Mouse (Mus musculus) heart, embryonic 12.5 days (tissue): ENCODE measurements at regions not wholly inside any gene's neighbourhood (a gene's known extent, or its start where the extent isn't known, plus 50 kb on each side); places are given as distances from the start of the nearest gene placed in this dataset. TPM values are rescaled to one million over a fixed set of nuclear protein-coding genes. Genes with fewer than 3 reads are reported as not detected.

ENCODE experiments used
- ATAC-seq: fragments of 200-750 bp; cut with Nextera tagmentation; 2 replicates; pipeline ENCODE4 v1.8.0; 2017; ENCODE audit warnings: moderate TSS enrichment, moderate library complexity; ENCODE audit not compliant: insufficient number of reproducible peaks, low FRiP score
- H3K27ac ChIP-seq: fragments of 300-500 bp; sonication (generic); 2 replicates; pipeline ENCODE4 v1.5.1; 2016; ENCODE audit warnings: mild to moderate bottlenecking, moderate library complexity; ENCODE audit not compliant: poor library complexity, severe bottlenecking
- H3K27me3 ChIP-seq: fragments of 300-500 bp; sonication (generic); replicated peaks from 2 replicates; pipeline ENCODE4 v1.6.1; 2016; ENCODE audit warnings: mild to moderate bottlenecking, moderate library complexity
- H3K36me3 ChIP-seq: fragments of 300-500 bp; sonication (generic); 2 replicates; pipeline ENCODE4 v1.6.1; 2016; ENCODE audit warnings: mild to moderate bottlenecking, moderate library complexity
- H3K4me1 ChIP-seq: fragments of 300-500 bp; sonication (generic); replicated peaks from 2 replicates; pipeline ENCODE4 v1.6.1; 2016; ENCODE audit warnings: mild to moderate bottlenecking
- H3K4me2 ChIP-seq: fragments of 300-500 bp; sonication (generic); 2 replicates; pipeline ENCODE4 v1.6.1; 2016; ENCODE audit warnings: mild to moderate bottlenecking, moderate library complexity
- H3K4me3 ChIP-seq: fragments of 300-500 bp; sonication (generic); 2 replicates; pipeline ENCODE4 v1.5.1; 2016; ENCODE audit warnings: mild to moderate bottlenecking
- H3K9ac ChIP-seq: fragments of 300-500 bp; sonication (generic); 2 replicates; pipeline ENCODE4 v1.6.1; 2016; ENCODE audit warnings: mild to moderate bottlenecking, moderate library complexity
- H3K9me3 ChIP-seq: fragments of 300-500 bp; sonication (generic); replicated peaks from 2 replicates; pipeline ENCODE4 v1.6.1; 2016; ENCODE audit warnings: mild to moderate bottlenecking, moderate library complexity
- WGBS: fragments of 180-500 bp; shearing (Covaris S2); methylation state at CpG from one replicate; pipeline ENCODE4 v1.1.7; 2016; 5-methylcytosine and 5-hydroxymethylcytosine counted together
- microRNA-seq: library from miRNA; unstranded; fragments of <30 nt; microRNA quantifications from one replicate; pipeline ENCODE4, GENCODE M21; 2017

DNA sequence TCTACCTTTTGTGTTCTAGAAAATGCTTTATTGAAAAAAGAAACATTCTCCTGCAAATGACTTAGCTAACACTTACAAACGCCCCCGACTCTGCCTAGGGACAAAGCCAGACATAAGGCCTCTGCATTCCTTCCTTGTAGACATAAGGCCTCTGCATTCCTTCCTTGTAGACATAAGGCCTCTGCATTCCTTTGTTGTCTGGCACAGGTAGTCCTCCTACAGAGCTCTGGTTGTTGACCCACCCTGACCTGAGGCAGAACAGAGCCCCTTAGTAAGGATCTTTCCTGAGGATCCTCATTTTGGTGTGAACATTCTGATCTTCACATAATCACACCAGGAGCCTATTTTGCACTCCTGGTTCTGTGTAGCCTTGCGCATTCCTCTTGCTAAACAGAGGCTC, 80.9 kb upstream of the Zpld1 start:
- H3K27ac ChIP-seq, result no peak overlapping the region; the same call in 1 of the 2 replicates
- WGBS, result 62% methylated on average over 3 of the region's 3 CpGs
- no peaks in the 10 kb centered on the region for H3K9me3 ChIP-seq
- no peak overlapping the region for H3K9ac ChIP-seq
- no peak overlapping the region for H3K4me2 ChIP-seq
- no peak overlapping the region for H3K4me3 ChIP-seq
- H3K27me3 ChIP-seq, result no peaks in the 10 kb centered on the region
- peaks cover 5% of the 10 kb centered on the region for H3K4me1 ChIP-seq
- no peaks in the 10 kb centered on the region for H3K36me3 ChIP-seq
- ATAC-seq, result no peak

- no peak overlapping the region for H3K9ac ChIP-seq
- no peaks in the 10 kb centered on the region for H3K9me3 ChIP-seq
- WGBS, result 81% methylated on average over 3 of the region's 3 CpGs
- no peaks in the 10 kb centered on the region for H3K36me3 ChIP-seq
- peaks cover 5% of the 10 kb centered on the region for H3K4me1 ChIP-seq
- no peak overlapping the region for H3K4me3 ChIP-seq
- H3K27ac ChIP-seq, result no peak overlapping the region
- no peaks in the 10 kb centered on the region for H3K27me3 ChIP-seq
- H3K4me2 ChIP-seq, result no peak overlapping the region
- ATAC-seq, result no peak
Observed at GRCm38 (mm10) chr16:55375922-55376321, 78.1 kb upstream of the Zpld1 start.

DNA sequence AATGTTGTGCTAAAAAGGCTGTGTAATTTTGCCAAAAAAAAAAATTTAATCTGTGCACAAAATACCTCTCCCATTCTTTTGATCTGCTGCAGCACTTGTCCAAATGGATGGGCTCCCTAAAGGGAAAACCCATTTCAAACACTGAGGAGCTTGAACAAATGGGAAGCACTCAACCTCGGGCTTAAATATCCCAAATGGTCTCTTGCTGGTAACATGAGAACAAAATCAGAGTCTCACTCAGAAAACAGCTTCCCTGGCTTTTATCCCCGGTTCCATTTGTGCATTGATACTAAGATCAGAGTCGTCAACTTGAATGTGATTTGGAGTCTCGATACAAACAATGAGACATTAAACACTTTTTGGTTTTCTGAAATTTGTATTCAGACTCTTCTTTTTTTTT, 59.9 kb upstream of the Zpld1 start:
- 51% methylated on average over 4 of the region's 4 CpGs for WGBS

DNA sequence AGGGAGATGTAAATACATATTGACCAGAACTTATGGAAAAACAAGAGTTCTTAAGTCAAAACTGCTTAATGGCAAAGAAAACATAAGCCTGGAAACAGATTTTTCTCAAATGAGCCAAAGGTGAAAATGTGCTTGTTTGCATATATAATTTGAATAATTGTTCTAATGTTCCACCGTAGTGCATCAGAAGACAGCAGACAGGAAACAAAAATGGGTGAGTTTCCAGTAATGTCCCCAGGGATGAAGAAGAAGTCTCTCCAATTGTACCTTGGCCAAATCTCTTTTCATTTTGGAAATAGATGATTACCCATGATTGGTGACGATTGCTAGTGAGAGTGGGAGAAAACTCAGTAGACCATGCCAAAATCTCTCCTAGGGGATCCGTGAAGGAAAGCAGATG, 58.3 kb upstream of the Zpld1 start:
- Histone ChIP-seq H3K9ac (no peak overlapping the region), H3K4me3 (no peak overlapping the region), H3K9me3 (no peaks in the 10 kb centered on the region), H3K4me2 (no peak overlapping the region), H3K4me1 (no peaks in the 10 kb centered on the region), H3K36me3 (no peaks in the 10 kb centered on the region), H3K27me3 (no peaks in the 10 kb centered on the region), H3K27ac (no peak overlapping the region)
- WGBS, result 75% methylated on average over 3 of the region's 3 CpGs
- ATAC-seq, result no peak

More for the DNA sequence above, 59.9 kb upstream of the Zpld1 start:
- H3K4me3 ChIP-seq, result no peak overlapping the region
- no peak overlapping the region for H3K9ac ChIP-seq
- ATAC-seq, result no peak
- no peak overlapping the region for H3K27ac ChIP-seq
- H3K9me3 ChIP-seq, result no peaks in the 10 kb centered on the region
- H3K36me3 ChIP-seq, result no peaks in the 10 kb centered on the region
- no peaks in the 10 kb centered on the region for H3K27me3 ChIP-seq
- H3K4me1 ChIP-seq, result no peaks in the 10 kb centered on the region
- no peak overlapping the region for H3K4me2 ChIP-seq

Small RNA genes in the stretch of these regions (microRNA-seq; reads per million reads assigned to microRNA genes)
- not detected for gene Mir5118
